Mouse (Mus musculus) megakaryocyte progenitor cell, adult 5-6 weeks (primary cell): ENCODE results near the gene Pcdh17. TPM values are rescaled to one million over a fixed set of nuclear protein-coding genes. Genes with fewer than 3 reads are reported as not detected.
A peak's percentile ranks its signal among the peaks of the same experiment; 100 is the strongest.

Experiments used
- ATAC-seq: replicated peaks from 2 replicates; pipeline ENCODE4 v1.8.0; 2016; ENCODE audit warnings: mild to moderate bottlenecking, moderate TSS enrichment, inconsistent platforms; ENCODE audit not compliant: poor library complexity
- total RNA-seq, 2 experiments: library from RNA; stranded (forward) in 1 of 2; stranded (reverse) in 1 of 2; fragments of 157-497, 149-512 nt in 1 of 2; fragments of 200-1000 nt in 1 of 2; gene quantifications; 2 replicates each; pipeline versions ENCODE4 v1.2.3 to v1.2.4; 2015 to 2017

Gene Pcdh17
- total RNA-seq (2015) (0.02 TPM in 1 of 2 replicates, not detected in the other), total RNA-seq (2017) (0.04 TPM in 1 of 2 replicates, not detected in the other)

DNA sequence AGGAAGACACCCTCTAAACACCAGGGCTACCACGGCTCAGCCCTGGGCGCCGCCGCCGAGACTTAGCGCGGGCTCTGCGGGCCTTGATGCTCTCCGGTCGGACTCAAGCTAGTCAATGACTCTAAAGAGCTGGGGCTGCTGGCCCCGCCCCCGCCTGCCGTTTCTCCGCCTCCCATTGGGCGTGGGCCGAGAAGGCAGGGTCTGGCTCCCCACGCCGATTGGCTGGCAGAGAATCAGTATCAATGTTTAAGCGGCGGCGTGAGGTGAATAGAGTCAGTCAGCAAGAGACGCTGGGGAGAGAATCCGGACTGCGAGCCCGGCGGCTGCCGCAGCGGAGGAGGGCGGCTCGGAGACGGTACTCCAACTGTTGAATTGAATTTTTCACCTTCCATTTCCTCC, at the start of gene Pcdh17:
Gene Pcdh17, plus strand, starts transcription at position 276 of the 399 bp plus-strand sequence.
- peak; percentile 80 for ATAC-seq

GRCm38 (mm10) chr14:84397137-84397536, 46.2 kb upstream of the Pcdh17 start:
- ATAC-seq: no peak

DNA sequence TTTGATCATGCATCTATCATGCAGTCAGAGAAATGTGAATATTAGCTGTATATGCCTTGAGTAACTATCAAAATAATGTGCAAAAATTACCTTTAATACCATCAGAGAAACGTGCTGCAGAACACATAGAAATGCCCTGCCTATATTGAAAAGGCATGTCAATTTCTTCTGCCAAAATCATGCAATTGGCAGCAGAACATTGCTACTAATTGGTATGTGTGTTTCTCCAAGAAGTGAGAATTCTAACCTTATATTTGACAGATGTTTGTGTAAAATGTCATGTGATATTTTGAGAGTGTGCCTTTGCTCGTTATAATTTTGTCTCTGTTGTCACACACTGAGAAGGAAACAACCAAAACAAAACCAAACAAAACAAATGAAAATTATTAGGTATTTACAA, 18.6 kb upstream of the Pcdh17 start:
- no peak for ATAC-seq

DNA sequence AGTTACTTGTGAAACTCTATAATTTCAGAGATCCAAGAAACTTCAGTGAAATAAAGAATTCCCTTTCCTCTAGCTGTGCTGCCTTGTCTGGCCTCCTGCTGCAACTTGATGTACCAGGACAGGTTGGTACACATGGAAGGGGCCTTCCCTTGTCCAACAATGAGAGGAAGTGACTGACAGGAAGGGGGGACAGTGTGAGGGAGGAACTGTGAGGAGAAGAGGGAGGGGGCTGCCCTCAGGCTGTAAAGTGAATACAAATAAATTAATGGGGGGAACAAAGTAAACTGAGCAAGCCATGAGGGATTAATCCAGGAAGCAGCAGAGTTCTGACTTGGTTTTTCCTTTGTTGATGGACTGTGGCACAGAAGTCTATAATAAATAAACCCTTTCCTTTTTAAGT, 16.7 kb upstream of the Pcdh17 start:
- no peak for ATAC-seq

DNA sequence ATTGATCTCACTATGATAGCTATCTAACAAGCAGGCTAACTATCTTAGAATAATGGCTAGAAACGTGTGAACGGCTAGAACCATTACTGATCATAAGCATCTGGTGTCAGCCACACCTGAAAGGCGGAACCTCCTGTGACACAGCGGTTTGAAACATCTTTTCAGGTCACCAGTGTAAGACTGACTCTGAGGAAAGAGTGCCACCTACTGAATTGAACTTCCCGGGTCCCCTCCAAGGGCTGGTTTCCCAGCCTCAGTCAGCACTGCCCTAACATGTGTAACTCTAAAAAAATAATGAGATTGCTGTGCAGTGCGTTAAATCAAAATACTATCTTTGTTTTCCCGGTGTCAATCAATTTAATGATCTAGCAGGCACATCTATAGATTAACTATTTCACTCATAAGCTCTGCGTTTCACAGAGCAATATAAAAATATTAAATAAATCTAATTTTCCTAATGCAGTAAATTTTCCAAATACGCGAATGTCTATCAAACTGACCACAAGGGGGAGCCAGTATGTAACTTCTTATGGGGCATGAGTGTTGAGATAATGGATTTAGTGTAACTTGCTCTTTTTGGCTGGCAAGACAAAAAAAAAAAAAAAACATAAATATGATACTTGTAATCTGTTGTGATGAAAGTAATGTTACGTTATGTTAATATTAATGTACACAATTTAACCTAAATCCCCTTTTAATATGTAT, 5.1 kb upstream of the Pcdh17 start:
- ATAC-seq: 0 out of 2 replicates have a peak, but pooled peaks have one; percentile 29

GRCm38 (mm10) chr14:84440903-84441302, 2.5 kb upstream of the Pcdh17 start:
- ATAC-seq: no peak

DNA sequence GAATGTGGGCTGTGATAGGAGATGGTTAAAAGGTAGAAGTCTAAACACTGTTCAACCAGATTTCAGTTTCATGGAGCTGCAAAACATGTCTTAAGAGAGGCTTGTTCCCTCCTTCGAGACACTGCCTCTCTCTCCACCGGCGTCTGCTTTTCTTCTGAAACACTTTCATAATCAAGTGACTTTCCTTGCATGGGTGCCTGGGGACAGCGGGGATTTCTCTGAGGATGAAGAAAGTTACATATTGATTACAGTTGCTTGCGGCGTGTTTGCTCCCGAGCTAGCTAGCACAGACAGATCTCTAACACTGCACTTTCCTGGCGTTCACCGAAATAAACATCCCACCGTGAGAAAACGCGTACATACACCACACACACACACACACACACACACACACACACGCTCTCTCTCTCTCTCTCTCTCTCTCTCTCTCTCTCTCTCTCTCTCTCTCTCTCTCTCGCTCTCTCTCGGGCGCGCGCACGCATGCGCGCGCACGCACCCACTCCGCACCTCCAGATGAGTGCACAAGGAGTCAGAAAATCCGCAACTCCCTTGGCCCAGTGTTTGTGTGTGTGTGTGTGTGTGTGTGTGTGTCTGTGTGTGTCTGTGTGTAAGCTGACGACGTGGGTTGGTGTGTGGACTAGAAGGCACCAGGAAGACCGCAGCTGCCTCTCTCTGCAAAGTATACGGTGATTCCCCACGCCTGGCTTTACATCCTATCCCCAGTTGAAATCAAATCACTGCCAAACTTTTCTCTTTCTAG, 655 bp upstream of the Pcdh17 start:
- peak; percentile 4 for ATAC-seq

GRCm38 (mm10) chr14:84443761-84444160, 398 bp downstream of the Pcdh17 start:
- no peak for ATAC-seq

- no peak for ATAC-seq
These were observed 906 bp downstream of the Pcdh17 start for GRCm38 (mm10) chr14:84444276-84444662.

DNA sequence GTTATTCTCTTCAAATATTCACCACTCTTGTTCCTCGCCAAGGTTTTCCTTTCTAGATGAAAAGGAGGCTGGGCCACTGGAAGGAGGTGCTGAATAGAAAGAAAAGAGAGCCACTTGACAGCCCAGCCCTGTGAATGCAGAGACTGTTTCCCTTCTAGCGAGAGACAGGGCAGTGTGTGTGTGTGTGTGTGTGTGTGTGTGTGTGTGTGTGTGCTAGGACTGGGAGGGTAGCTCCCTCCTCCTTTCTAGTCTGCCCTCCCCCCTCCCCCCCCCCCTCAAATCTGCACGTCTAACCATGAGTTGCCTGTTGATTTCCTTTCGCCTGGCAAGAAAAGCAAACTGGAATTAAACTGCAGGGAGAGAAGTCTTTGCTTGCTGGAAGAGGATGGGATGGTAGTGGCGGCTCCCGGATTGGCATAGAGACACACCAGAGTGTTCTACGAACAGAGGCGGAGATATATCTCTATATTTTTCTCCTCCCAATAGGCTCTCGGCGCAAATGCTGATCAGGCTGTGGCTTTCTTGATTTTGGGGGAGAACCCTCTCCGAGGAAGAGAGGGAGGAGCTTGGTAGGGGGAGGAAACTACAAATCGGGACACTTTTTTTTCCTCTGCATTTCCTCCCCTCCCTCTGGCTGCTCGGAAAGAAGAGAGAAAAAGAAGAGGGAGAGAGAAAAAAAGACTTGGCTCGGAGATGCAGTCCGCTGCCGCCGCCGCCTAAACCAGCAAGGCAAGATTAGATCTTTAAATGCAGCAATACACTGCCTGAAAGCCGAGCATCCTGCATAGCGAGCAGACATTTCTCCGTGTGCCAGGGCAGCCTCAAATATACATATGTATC, 1.5 kb downstream of the Pcdh17 start:
- no peak for ATAC-seq

DNA sequence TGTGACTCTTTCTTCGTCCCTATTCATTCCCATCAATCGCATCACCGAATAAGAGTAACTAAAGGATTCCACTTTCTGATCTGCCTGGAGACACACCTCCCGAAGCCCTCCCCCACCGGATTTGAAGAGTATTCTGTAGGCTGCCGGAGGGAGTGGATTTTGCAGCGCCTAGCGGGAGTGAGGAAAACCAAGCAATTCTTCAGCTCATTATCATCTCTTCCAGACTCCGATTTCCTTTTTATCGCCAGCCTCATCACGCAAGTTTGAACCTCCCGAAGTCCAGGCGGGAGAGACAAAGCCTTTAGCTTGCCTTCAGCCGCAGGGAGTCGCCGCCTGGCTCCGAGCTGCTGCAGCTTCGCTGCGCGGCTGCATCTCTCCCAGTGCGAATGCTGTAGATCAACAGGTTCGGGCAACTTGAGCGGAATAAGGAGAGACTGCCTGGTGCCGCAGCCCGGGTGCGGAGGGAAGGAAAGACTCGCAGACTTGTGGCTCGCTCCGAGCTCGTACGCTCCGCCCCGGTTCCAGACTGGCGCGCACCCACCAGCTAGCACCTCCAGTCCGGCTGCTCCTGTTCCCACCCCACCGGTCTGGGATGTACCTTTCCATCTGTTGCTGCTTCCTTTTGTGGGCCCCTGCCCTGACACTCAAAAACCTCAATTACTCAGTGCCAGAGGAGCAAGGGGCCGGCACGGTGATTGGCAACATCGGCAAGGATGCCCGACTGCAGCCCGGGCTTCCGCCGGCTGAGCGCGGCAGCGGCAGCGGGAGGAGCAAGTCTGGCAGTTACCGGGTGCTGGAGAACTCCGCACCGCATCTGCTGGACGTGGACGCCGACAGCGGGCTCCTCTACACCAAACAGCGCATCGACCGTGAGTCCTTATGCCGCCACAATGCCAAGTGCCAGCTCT, 2.4 kb downstream of the Pcdh17 start:
- ATAC-seq: no peak

- no peak for ATAC-seq
These were observed 3.1 kb downstream of the Pcdh17 start for GRCm38 (mm10) chr14:84446411-84446915.

DNA sequence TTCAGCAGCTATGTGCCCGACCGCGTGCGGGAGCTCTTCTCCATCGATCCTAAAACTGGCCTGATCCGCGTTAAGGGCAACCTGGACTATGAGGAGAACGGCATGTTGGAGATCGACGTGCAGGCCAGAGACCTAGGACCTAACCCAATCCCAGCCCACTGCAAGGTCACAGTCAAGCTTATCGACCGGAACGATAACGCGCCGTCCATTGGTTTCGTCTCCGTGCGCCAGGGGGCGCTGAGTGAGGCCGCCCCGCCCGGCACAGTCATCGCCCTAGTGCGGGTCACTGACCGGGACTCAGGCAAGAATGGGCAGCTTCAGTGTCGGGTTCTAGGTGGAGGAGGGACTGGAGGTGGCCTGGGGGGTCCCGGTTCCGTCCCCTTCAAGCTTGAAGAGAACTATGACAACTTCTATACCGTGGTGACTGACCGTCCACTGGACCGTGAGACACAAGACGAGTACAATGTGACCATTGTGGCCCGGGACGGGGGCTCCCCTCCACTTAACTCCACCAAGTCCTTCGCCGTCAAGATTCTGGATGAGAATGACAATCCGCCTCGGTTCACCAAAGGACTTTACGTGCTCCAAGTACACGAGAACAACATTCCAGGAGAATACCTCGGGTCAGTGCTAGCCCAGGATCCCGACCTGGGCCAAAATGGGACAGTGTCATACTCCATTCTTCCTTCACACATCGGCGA, 3.7 kb downstream of the Pcdh17 start:
- peak; percentile 35 for ATAC-seq

DNA sequence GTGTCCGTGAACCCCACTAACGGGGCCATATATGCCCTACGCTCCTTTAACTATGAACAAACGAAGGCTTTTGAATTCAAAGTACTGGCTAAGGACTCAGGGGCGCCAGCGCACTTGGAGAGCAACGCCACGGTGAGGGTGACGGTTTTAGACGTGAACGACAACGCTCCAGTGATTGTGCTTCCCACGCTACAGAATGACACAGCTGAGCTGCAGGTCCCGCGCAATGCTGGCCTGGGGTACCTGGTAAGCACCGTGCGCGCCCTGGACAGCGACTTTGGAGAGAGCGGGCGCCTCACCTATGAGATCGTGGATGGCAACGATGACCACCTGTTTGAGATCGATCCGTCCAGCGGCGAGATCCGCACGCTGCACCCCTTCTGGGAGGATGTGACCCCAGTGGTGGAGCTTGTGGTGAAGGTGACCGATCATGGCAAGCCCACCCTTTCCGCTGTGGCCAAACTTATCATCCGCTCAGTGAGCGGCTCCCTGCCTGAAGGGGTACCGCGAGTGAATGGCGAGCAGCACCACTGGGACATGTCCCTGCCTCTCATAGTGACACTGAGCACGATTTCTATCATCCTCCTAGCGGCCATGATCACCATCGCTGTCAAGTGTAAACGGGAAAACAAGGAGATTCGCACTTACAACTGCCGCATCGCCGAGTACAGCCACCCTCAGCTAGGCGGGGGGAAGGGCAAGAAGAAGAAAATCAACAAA, 4.5 kb downstream of the Pcdh17 start:
- no peak for ATAC-seq

DNA sequence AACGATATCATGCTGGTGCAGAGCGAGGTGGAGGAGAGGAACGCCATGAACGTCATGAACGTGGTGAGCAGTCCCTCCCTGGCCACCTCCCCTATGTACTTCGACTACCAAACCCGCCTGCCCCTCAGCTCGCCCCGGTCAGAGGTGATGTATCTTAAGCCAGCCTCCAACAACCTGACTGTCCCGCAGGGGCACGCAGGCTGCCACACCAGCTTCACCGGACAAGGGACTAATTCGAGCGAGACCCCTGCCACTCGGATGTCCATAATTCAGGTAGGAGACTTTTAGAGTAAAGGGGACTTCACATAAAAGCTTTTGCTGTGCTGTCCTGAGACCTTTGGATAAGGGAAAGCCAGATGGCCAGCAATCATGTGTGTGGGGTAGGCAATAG, 5.0 kb downstream of the Pcdh17 start:
- no peak for ATAC-seq

DNA sequence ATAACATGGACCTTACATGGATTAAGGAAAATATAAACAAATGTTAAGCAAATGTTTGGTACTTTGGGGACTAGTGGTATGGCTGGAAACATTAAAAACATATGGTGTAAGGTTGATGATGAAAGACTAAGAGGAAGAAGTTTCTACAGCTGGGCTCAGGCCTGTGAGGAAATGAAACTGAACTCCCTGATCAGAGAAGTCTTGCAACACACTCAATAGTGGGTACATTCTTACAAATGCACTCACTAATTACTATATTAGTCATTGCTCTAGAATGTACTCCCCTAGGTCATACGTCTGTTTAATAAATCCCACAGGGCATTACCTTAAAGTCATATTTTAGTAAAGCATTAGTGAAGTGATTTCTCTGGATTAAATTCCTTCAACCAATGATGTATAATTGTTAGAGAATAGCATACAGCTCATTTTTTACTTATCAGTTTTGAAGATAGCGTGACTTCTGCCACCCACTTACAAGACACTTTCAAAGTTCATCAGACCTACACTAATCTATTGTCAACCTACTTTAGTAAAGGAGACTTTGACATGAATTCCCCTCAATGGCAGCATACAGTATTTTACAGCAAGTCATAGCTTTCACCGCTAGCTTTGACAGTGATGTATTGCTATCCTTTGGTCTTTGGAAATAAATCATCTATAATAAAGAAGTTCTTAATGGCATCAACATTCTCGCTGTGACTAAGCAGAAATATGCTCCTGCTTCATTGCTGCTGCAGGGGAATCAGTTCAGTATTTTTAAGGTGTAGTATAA, 10.9 kb downstream of the Pcdh17 start:
- peak; percentile 100 for ATAC-seq

DNA sequence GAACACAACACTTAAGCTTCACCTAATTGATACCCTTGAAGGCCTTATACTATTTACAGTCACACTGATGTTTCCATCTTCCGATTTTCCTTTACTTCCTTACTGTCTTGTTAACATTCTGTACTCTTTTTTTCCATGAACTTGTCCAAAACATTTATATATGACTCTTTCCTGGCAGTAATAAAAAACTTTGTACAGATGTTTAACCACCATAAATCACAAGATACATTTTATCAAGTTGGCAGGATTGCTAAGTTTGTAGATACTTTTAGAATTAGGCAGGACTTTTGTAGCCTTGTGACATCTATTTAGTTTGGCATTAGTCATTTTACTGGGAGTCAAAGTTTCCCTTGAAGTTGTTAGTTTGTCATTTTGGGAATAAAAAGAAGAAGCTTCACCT, 32.1 kb downstream of the Pcdh17 start:
- ATAC-seq: no peak

GRCm38 (mm10) chr14:84476336-84476735, 33.0 kb downstream of the Pcdh17 start:
- ATAC-seq: no peak
